8 mouse cellular contexts compared by ENCODE assay signal in the genomic region with DNA sequence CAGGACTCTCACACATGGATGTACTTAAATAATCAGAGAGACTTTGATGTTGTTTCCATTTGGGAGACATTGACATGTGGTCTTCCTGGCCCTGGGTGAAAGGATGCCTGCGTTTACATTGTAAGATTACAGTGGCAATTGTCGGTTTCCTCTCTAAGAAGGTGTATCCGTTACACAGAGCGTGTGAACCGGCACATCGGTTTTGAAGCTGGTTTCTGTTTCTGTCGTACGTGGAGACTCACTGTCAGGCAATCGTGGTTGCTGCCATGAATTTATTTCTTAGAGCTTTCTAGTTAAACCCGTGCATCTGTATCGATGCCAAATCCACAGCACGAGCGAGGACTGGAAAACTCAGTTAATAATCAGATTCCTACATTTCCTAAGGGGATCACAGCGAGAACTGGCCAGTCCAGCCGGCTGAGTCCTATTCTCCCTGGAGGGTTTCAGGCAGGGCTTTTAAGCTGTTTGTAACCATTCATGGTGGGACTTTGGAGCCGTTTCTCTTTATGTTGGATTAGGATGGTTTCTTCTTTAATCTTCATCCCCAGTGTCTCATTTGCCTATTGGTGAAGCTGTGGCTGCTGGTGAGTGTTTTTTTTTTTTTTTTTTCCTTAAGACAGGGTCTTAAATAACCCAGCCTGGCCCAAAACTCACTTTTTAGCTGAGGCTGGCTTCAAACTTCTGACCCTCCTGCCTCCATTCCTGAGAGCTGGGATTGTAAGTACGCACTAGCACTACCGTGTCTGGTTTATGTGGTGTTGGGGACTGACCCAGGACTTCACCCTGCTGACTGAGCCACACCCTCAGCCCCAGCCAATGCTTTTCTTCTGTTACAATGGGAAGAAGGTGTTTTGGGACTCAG. TPM values are rescaled to one million over a fixed set of nuclear protein-coding genes. Genes with fewer than 3 reads are reported as not detected.
DNase-seq lines count a peak whose midpoint lies in the region; ATAC-seq and TF ChIP-seq lines count a peak whose summit lies in the region.

No protein-coding gene starts in this region.

- TF ChIP-seq POLR2A in lung, adult 2 months (IDR thresholded peaks at IDR 0.05; ENCODE audit: borderline replicate concordance, extremely low read depth, low read depth, low read length): 0 out of 2 replicates have a peak, but pooled peaks have one; percentile 21

- TF ChIP-seq CTCF in lung, adult 2 months (IDR thresholded peaks at IDR 0.05; ENCODE audit: insufficient read depth, low read length): no peak
- no peak for TF ChIP-seq CTCF in stomach, postnatal 0 days (IDR thresholded peaks at IDR 0.05; ENCODE audit: low read depth)

- peak; percentile 19 for DNase-seq in kidney, postnatal 10 days
- DNase-seq in kidney, postnatal 14 days: no peak
- DNase-seq in lung, adult 2 months: no peak
- no peak for DNase-seq in stomach, postnatal 0 days (ENCODE audit: low spot score)
- no peak for DNase-seq in ovary, postnatal 10 days (ENCODE audit: low spot score)
- no peak for DNase-seq in embryo, embryonic 11 days

- 23% methylated on average over 18 of the region's 18 CpGs for WGBS in embryonic facial prominence, embryonic 13.5 days
- 30% methylated on average over 18 of the region's 18 CpGs for WGBS in lung, adult 2 months
- 28% methylated on average over 18 of the region's 18 CpGs for WGBS in stomach, postnatal 0 days
- 72% methylated on average over 18 of the region's 18 CpGs for WGBS in forebrain, embryonic 16.5 days

- H3K9ac ChIP-seq in embryonic facial prominence, embryonic 13.5 days: no peak overlapping the region
- no peak overlapping the region; the same call in 1 of the 2 replicates for H3K9ac ChIP-seq in stomach, postnatal 0 days (ENCODE audit: low read length)
- H3K9ac ChIP-seq in forebrain, embryonic 16.5 days (replicated peaks; ENCODE audit: low read depth, low read length): no peak overlapping the region

- H3K36me3 ChIP-seq in embryonic facial prominence, embryonic 13.5 days: no peaks in the 10 kb centered on the region
- H3K36me3 ChIP-seq in stomach, postnatal 0 days (ENCODE audit: control insufficient read depth, insufficient read depth, low read length): no peaks in the 10 kb centered on the region
- H3K36me3 ChIP-seq in forebrain, embryonic 16.5 days (ENCODE audit: control insufficient read depth, insufficient read depth): no peaks in the 10 kb centered on the region

- ATAC-seq in embryonic facial prominence, embryonic 13.5 days (ENCODE audit: insufficient number of reproducible peaks, insufficient read depth, low FRiP score, low TSS enrichment, low read depth): no peak
- no peak for ATAC-seq in stomach, postnatal 0 days (ENCODE audit: low FRiP score, low TSS enrichment)
- no peak for ATAC-seq in forebrain, embryonic 16.5 days

- H3K4me2 ChIP-seq in embryonic facial prominence, embryonic 13.5 days: peak overlapping the region; percentile 44
- H3K4me2 ChIP-seq in stomach, postnatal 0 days (replicated peaks; ENCODE audit: low read depth): peak overlapping the region; percentile 21
- H3K4me2 ChIP-seq in forebrain, embryonic 16.5 days (ENCODE audit: low read length): no peak overlapping the region

- H3K9me3 ChIP-seq in embryonic facial prominence, embryonic 13.5 days: no peaks in the 10 kb centered on the region
- no peaks in the 10 kb centered on the region for H3K9me3 ChIP-seq in stomach, postnatal 0 days (ENCODE audit: control insufficient read depth, low read length)
- H3K9me3 ChIP-seq in forebrain, embryonic 16.5 days (ENCODE audit: control insufficient read depth, low read length): no peaks in the 10 kb centered on the region

- 0 out of 2 replicates have a peak overlapping the region, but pooled peaks have one; percentile 34 for H3K27ac ChIP-seq in embryonic facial prominence, embryonic 13.5 days
- peak overlapping the region; percentile 53 for H3K27ac ChIP-seq in stomach, postnatal 0 days (replicated peaks)
- H3K27ac ChIP-seq in forebrain, embryonic 16.5 days (ENCODE audit: low read length): no peak overlapping the region

- TF ChIP-seq EP300 in stomach, postnatal 0 days (optimal IDR thresholded peaks at IDR 0.05): no peak

- H3K27me3 ChIP-seq in embryonic facial prominence, embryonic 13.5 days: peaks cover 6% of the 10 kb centered on the region
- no peaks in the 10 kb centered on the region for H3K27me3 ChIP-seq in stomach, postnatal 0 days (ENCODE audit: control insufficient read depth, insufficient read depth, low read length)
- no peaks in the 10 kb centered on the region for H3K27me3 ChIP-seq in forebrain, embryonic 16.5 days (replicated peaks; ENCODE audit: control insufficient read depth, insufficient read depth, low read length)

- peak overlapping the region; percentile 20 for H3K4me3 ChIP-seq in embryonic facial prominence, embryonic 13.5 days
- peak overlapping the region; percentile 39 for H3K4me3 ChIP-seq in lung, adult 2 months (replicated peaks; ENCODE audit: extremely low read depth, low read depth, low read length)
- H3K4me3 ChIP-seq in stomach, postnatal 0 days (ENCODE audit: low read depth, low read length): peak overlapping the region; percentile 8; the same call in 1 of the 2 replicates
- no peak overlapping the region for H3K4me3 ChIP-seq in forebrain, embryonic 16.5 days (replicated peaks; ENCODE audit: low read length)

- H3K4me1 ChIP-seq in embryonic facial prominence, embryonic 13.5 days: peaks cover 11% of the 10 kb centered on the region
- peaks cover 9% of the 10 kb centered on the region for H3K4me1 ChIP-seq in lung, adult 2 months (ENCODE audit: control insufficient read depth, insufficient read depth, low read length)
- H3K4me1 ChIP-seq in stomach, postnatal 0 days (replicated peaks; ENCODE audit: control insufficient read depth, insufficient read depth): no peaks in the 10 kb centered on the region
- H3K4me1 ChIP-seq in forebrain, embryonic 16.5 days (replicated peaks; ENCODE audit: control insufficient read depth, insufficient read depth, low read length): no peaks in the 10 kb centered on the region

RNA-seq across cellular contexts. Expression of a gene that starts 26.1 kb away (rescaled TPM):
- polyA plus RNA-seq in embryonic facial prominence, embryonic 13.5 days (2015; fragmentation: Nextera tagmentation; extraction: Ambion mirVana): 3.9 and 4.2 TPM in 2 replicates
- polyA plus RNA-seq in lung, adult 2 months (2012; rRNA removed): 9.3 and 16.2 TPM in 2 replicates
- 4.7 and 5.1 TPM in 2 replicates for polyA plus RNA-seq in stomach, postnatal 0 days (2015; fragmentation: Nextera tagmentation; extraction: Ambion mirVana)
- polyA plus RNA-seq in forebrain, embryonic 16.5 days (2015; fragmentation: Nextera tagmentation; extraction: Ambion mirVana): 0.65 and 0.91 TPM in 2 replicates

RNA-seq across cellular contexts. Expression of a gene that starts 31.2 kb away (rescaled TPM):
- 18.0 and 21.7 TPM in 2 replicates for polyA plus RNA-seq in embryonic facial prominence, embryonic 13.5 days (2015; fragmentation: Nextera tagmentation; extraction: Ambion mirVana)
- polyA plus RNA-seq in lung, adult 2 months (2012; rRNA removed): 131 and 184 TPM in 2 replicates
- polyA plus RNA-seq in stomach, postnatal 0 days (2015; fragmentation: Nextera tagmentation; extraction: Ambion mirVana): 6.8 and 9.5 TPM in 2 replicates
- 3.0 and 3.2 TPM in 2 replicates for polyA plus RNA-seq in forebrain, embryonic 16.5 days (2015; fragmentation: Nextera tagmentation; extraction: Ambion mirVana)

RNA-seq across cellular contexts. Expression of a gene that starts 31.3 kb away (rescaled TPM):
- 45.4 and 57.1 TPM in 2 replicates for polyA plus RNA-seq in embryonic facial prominence, embryonic 13.5 days (2015; fragmentation: Nextera tagmentation; extraction: Ambion mirVana)
- polyA plus RNA-seq in lung, adult 2 months (2012; rRNA removed): 3.4 and 6.9 TPM in 2 replicates
- 11.7 and 13.9 TPM in 2 replicates for polyA plus RNA-seq in stomach, postnatal 0 days (2015; fragmentation: Nextera tagmentation; extraction: Ambion mirVana)
- 31.7 and 44.4 TPM in 2 replicates for polyA plus RNA-seq in forebrain, embryonic 16.5 days (2015; fragmentation: Nextera tagmentation; extraction: Ambion mirVana)
